Mouse (Mus musculus): ENCODE data around the gene Fam174b. TPM values are rescaled to one million over a fixed set of nuclear protein-coding genes. Genes with fewer than 3 reads are reported as not detected.
A peak's percentile ranks its signal among the peaks of the same experiment; 100 is the strongest.

Fam174b gene
- polyA plus RNA-seq, 1 experiment from 2014 or later: 39.6 TPM

- Histone ChIP-seq H3K4me1 (replicated peaks; ENCODE audit: control insufficient read depth, insufficient read depth, low read length) (peaks cover 6% of the 10 kb centered on the region), H3K36me3 (ENCODE audit: control insufficient read depth, insufficient read depth) (no peaks in the 10 kb centered on the region), H3K27me3 (replicated peaks; ENCODE audit: control insufficient read depth, insufficient read depth, low read length) (no peaks in the 10 kb centered on the region), H3K4me3 (replicated peaks; ENCODE audit: low read length) (no peak overlapping the region), H3K9ac (replicated peaks; ENCODE audit: low read depth, low read length) (no peak overlapping the region), H3K27ac (ENCODE audit: low read length) (no peak overlapping the region), H3K4me2 (ENCODE audit: low read length) (no peak overlapping the region), H3K9me3 (ENCODE audit: control insufficient read depth, low read length) (no peaks in the 10 kb centered on the region; the same call in 1 of the 2 replicates)
- 23% methylated on average over 4 of the region's 4 CpGs for WGBS
- peak; percentile 64; the same call in 1 of the 2 replicates for ATAC-seq
Observed at GRCm38 (mm10) chr7:73746836-73747235, 6.7 kb downstream of the Fam174b start.

- no peak overlapping the region for H3K27ac ChIP-seq (ENCODE audit: low read length)
- H3K27me3 ChIP-seq (replicated peaks; ENCODE audit: control insufficient read depth, insufficient read depth, low read length): no peaks in the 10 kb centered on the region
- H3K4me3 ChIP-seq (replicated peaks; ENCODE audit: low read length): no peak overlapping the region
- no peaks in the 10 kb centered on the region for H3K36me3 ChIP-seq (ENCODE audit: control insufficient read depth, insufficient read depth)
- H3K9me3 ChIP-seq (ENCODE audit: control insufficient read depth, low read length): no peaks in the 10 kb centered on the region; the same call in 1 of the 2 replicates
- no peak for ATAC-seq
- H3K4me1 ChIP-seq (replicated peaks; ENCODE audit: control insufficient read depth, insufficient read depth, low read length): peaks cover 6% of the 10 kb centered on the region
- H3K9ac ChIP-seq (replicated peaks; ENCODE audit: low read depth, low read length): no peak overlapping the region
- no peak overlapping the region for H3K4me2 ChIP-seq (ENCODE audit: low read length)
- 97% methylated on average over 3 of the region's 3 CpGs for WGBS
Observed at GRCm38 (mm10) chr7:73747531-73747930, 7.4 kb downstream of the Fam174b start.

GRCm38 (mm10) chr7:73748437-73749108 is 8.5 kb downstream of the Fam174b start:
- no peak overlapping the region for H3K4me2 ChIP-seq (ENCODE audit: low read length)
- no peak overlapping the region for H3K27ac ChIP-seq (ENCODE audit: low read length)
- WGBS: 90% methylated on average over 5 of the region's 5 CpGs
- H3K9me3 ChIP-seq (ENCODE audit: control insufficient read depth, low read length): no peaks in the 10 kb centered on the region; the same call in 1 of the 2 replicates
- H3K36me3 ChIP-seq (ENCODE audit: control insufficient read depth, insufficient read depth): no peaks in the 10 kb centered on the region
- H3K9ac ChIP-seq (replicated peaks; ENCODE audit: low read depth, low read length): no peak overlapping the region
- peaks cover 6% of the 10 kb centered on the region for H3K4me1 ChIP-seq (replicated peaks; ENCODE audit: control insufficient read depth, insufficient read depth, low read length)
- no peaks in the 10 kb centered on the region for H3K27me3 ChIP-seq (replicated peaks; ENCODE audit: control insufficient read depth, insufficient read depth, low read length)
- no peak overlapping the region for H3K4me3 ChIP-seq (replicated peaks; ENCODE audit: low read length)
- ATAC-seq: no peak

GRCm38 (mm10) chr7:73749339-73749738 is 9.2 kb downstream of the Fam174b start:
- Histone ChIP-seq H3K4me2 (ENCODE audit: low read length) (no peak overlapping the region), H3K4me3 (replicated peaks; ENCODE audit: low read length) (no peak overlapping the region), H3K4me1 (replicated peaks; ENCODE audit: control insufficient read depth, insufficient read depth, low read length) (peaks cover 6% of the 10 kb centered on the region), H3K9ac (replicated peaks; ENCODE audit: low read depth, low read length) (no peak overlapping the region), H3K27me3 (replicated peaks; ENCODE audit: control insufficient read depth, insufficient read depth, low read length) (no peaks in the 10 kb centered on the region), H3K9me3 (ENCODE audit: control insufficient read depth, low read length) (no peaks in the 10 kb centered on the region; the same call in 1 of the 2 replicates), H3K27ac (ENCODE audit: low read length) (no peak overlapping the region), H3K36me3 (ENCODE audit: control insufficient read depth, insufficient read depth) (no peaks in the 10 kb centered on the region)
- WGBS: 94% methylated on average over 2 of the region's 2 CpGs
- ATAC-seq: no peak

GRCm38 (mm10) chr7:73749983-73750382 is 9.9 kb downstream of the Fam174b start:
- ATAC-seq: no peak
- Histone ChIP-seq H3K4me2 (ENCODE audit: low read length) (no peak overlapping the region), H3K27me3 (replicated peaks; ENCODE audit: control insufficient read depth, insufficient read depth, low read length) (no peaks in the 10 kb centered on the region), H3K9ac (replicated peaks; ENCODE audit: low read depth, low read length) (no peak overlapping the region), H3K4me1 (replicated peaks; ENCODE audit: control insufficient read depth, insufficient read depth, low read length) (peaks cover 6% of the 10 kb centered on the region), H3K9me3 (ENCODE audit: control insufficient read depth, low read length) (no peaks in the 10 kb centered on the region; the same call in 1 of the 2 replicates), H3K36me3 (ENCODE audit: control insufficient read depth, insufficient read depth) (no peaks in the 10 kb centered on the region), H3K4me3 (replicated peaks; ENCODE audit: low read length) (no peak overlapping the region), H3K27ac (ENCODE audit: low read length) (no peak overlapping the region)
- 91% methylated on average over 7 of the region's 7 CpGs for WGBS

- Histone ChIP-seq H3K27me3 (replicated peaks; ENCODE audit: control insufficient read depth, insufficient read depth, low read length) (no peaks in the 10 kb centered on the region), H3K9me3 (ENCODE audit: control insufficient read depth, low read length) (peaks cover 4% of the 10 kb centered on the region), H3K4me2 (ENCODE audit: low read length) (no peak overlapping the region), H3K36me3 (ENCODE audit: control insufficient read depth, insufficient read depth) (no peaks in the 10 kb centered on the region), H3K4me1 (replicated peaks; ENCODE audit: control insufficient read depth, insufficient read depth, low read length) (no peaks in the 10 kb centered on the region), H3K9ac (replicated peaks; ENCODE audit: low read depth, low read length) (no peak overlapping the region), H3K4me3 (replicated peaks; ENCODE audit: low read length) (no peak overlapping the region), H3K27ac (ENCODE audit: low read length) (no peak overlapping the region)
- no peak for ATAC-seq
- 94% methylated on average over 1 of the region's 1 CpGs for WGBS
Observed at GRCm38 (mm10) chr7:73753598-73753997, 13.5 kb downstream of the Fam174b start.

- Histone ChIP-seq H3K4me3 (replicated peaks; ENCODE audit: low read length) (no peak overlapping the region), H3K9ac (replicated peaks; ENCODE audit: low read depth, low read length) (no peak overlapping the region), H3K36me3 (ENCODE audit: control insufficient read depth, insufficient read depth) (no peaks in the 10 kb centered on the region), H3K4me2 (ENCODE audit: low read length) (no peak overlapping the region), H3K27me3 (replicated peaks; ENCODE audit: control insufficient read depth, insufficient read depth, low read length) (no peaks in the 10 kb centered on the region), H3K4me1 (replicated peaks; ENCODE audit: control insufficient read depth, insufficient read depth, low read length) (no peaks in the 10 kb centered on the region), H3K27ac (ENCODE audit: low read length) (no peak overlapping the region), H3K9me3 (ENCODE audit: control insufficient read depth, low read length) (peaks cover 4% of the 10 kb centered on the region)
- ATAC-seq: no peak
- 74% methylated on average over 1 of the region's 1 CpGs for WGBS
Observed at GRCm38 (mm10) chr7:73755377-73756110, 15.4 kb downstream of the Fam174b start.

- no peak overlapping the region for H3K27ac ChIP-seq (ENCODE audit: low read length)
- H3K4me2 ChIP-seq (ENCODE audit: low read length): no peak overlapping the region
- no peaks in the 10 kb centered on the region for H3K4me1 ChIP-seq (replicated peaks; ENCODE audit: control insufficient read depth, insufficient read depth, low read length)
- H3K4me3 ChIP-seq (replicated peaks; ENCODE audit: low read length): no peak overlapping the region
- no peak for ATAC-seq
- no peak overlapping the region for H3K9ac ChIP-seq (replicated peaks; ENCODE audit: low read depth, low read length)
- no peaks in the 10 kb centered on the region for H3K36me3 ChIP-seq (ENCODE audit: control insufficient read depth, insufficient read depth)
- 82% methylated on average over 8 of the region's 8 CpGs for WGBS
- H3K27me3 ChIP-seq (replicated peaks; ENCODE audit: control insufficient read depth, insufficient read depth, low read length): no peaks in the 10 kb centered on the region
- no peaks in the 10 kb centered on the region for H3K9me3 ChIP-seq (ENCODE audit: control insufficient read depth, low read length)
Observed at GRCm38 (mm10) chr7:73761691-73762189, 21.6 kb downstream of the Fam174b start.

GRCm38 (mm10) chr7:73764679-73765078 is 24.6 kb downstream of the Fam174b start:
- ATAC-seq: no peak
- WGBS: 93% methylated on average over 5 of the region's 5 CpGs
- Histone ChIP-seq H3K4me2 (ENCODE audit: low read length) (no peak overlapping the region), H3K9me3 (ENCODE audit: control insufficient read depth, low read length) (no peaks in the 10 kb centered on the region), H3K4me3 (replicated peaks; ENCODE audit: low read length) (no peak overlapping the region), H3K27me3 (replicated peaks; ENCODE audit: control insufficient read depth, insufficient read depth, low read length) (no peaks in the 10 kb centered on the region), H3K4me1 (replicated peaks; ENCODE audit: control insufficient read depth, insufficient read depth, low read length) (no peaks in the 10 kb centered on the region), H3K9ac (replicated peaks; ENCODE audit: low read depth, low read length) (no peak overlapping the region), H3K27ac (ENCODE audit: low read length) (no peak overlapping the region), H3K36me3 (ENCODE audit: control insufficient read depth, insufficient read depth) (no peaks in the 10 kb centered on the region)

Data from forebrain, embryonic 16.5 days (tissue).